In the genomic region with DNA sequence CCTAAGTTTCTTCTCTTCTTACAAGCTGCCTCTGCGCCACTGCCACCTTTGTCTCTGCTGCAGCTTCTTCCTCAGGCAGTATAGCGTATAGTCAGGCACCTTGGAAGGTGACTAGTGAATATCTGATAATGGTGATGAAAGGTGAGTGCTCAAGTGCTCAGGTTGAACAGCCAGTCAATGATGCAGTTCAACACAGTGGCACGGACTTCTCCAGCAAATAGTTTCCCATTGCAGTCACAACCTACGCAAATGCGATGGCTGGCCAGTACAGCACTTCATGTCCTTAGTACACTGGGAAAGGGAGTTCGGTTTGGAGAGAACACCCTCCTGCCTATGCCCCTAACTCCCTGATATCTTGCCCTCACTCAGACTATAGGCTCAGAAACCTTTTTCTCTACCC, we compare ENCODE assay signal across 9 mouse cellular contexts. TPM values are rescaled to one million over a fixed set of nuclear protein-coding genes. Genes with fewer than 3 reads are reported as not detected.
DNase-seq lines count a peak whose midpoint lies in the region; ATAC-seq and TF ChIP-seq lines count a peak whose summit lies in the region.
"Had no signal": no experiment of that assay in that cellular context is flagged by ENCODE, and none has a peak within 500 bp of the region (broad histone marks: within the 10 kb centered on the region; RNA-seq: fewer than 3 reads in every experiment).

No protein-coding gene starts in this region.

- peaks cover 24% of the 10 kb centered on the region for H3K27me3 ChIP-seq in megakaryocyte, embryonic 14.5 days (replicated peaks)
- peaks cover 20% of the 10 kb centered on the region for H3K27me3 ChIP-seq in heart, embryonic 13.5 days (replicated peaks)
- H3K27me3 ChIP-seq in liver, embryonic 14.5 days (ENCODE audit: control insufficient read depth, insufficient read depth, low read length): peaks cover 7% of the 10 kb centered on the region

- intact Hi-C loops in left cerebral cortex, postnatal 10 days (cut with DNase I): no loop called here
- intact Hi-C loops in left cerebral cortex, postnatal 36 days (cut with DNase I): no loop called here

- H3K4me2 ChIP-seq in heart, embryonic 13.5 days: peak overlapping the region; percentile 70
- H3K4me2 ChIP-seq in liver, embryonic 14.5 days (ENCODE audit: low read depth): peak overlapping the region; percentile 64; the same call in 1 of the 2 replicates

- no peak for TF ChIP-seq CTCF in liver, embryonic 14.5 days (IDR thresholded peaks at IDR 0.05; ENCODE audit: low read depth)

- no peaks in the 10 kb centered on the region for H3K9me3 ChIP-seq in megakaryocyte, embryonic 14.5 days
- no peaks in the 10 kb centered on the region for H3K9me3 ChIP-seq in heart, embryonic 13.5 days
- no peaks in the 10 kb centered on the region for H3K9me3 ChIP-seq in liver, embryonic 14.5 days (ENCODE audit: control insufficient read depth, low read length)

- H3K4me1 ChIP-seq in megakaryocyte, embryonic 14.5 days: peaks cover 10% of the 10 kb centered on the region
- peaks cover 4% of the 10 kb centered on the region for H3K4me1 ChIP-seq in heart, embryonic 13.5 days
- no peaks in the 10 kb centered on the region for H3K4me1 ChIP-seq in liver, embryonic 14.5 days (replicated peaks; ENCODE audit: control insufficient read depth in 2 of 2, insufficient read depth in 2 of 2, low read length in 1 of 2)

- H3K4me3 ChIP-seq in megakaryocyte, embryonic 14.5 days (replicated peaks): peak overlapping the region; percentile 91
- H3K4me3 ChIP-seq in heart, embryonic 13.5 days: peak overlapping the region; percentile 67
- no peak overlapping the region for H3K4me3 ChIP-seq in liver, embryonic 14.5 days (ENCODE audit: insufficient read depth in 1 of 2, low read depth in 2 of 2, low read length in 2 of 2)

- no peak for DNase-seq in liver, embryonic 14.5 days (ENCODE audit: low read depth in 3 of 3, low spot score in 3 of 3)
- no peak for DNase-seq in left cerebral cortex, postnatal 10 days (ENCODE audit: extremely low spot score in 1 of 2, low spot score in 2 of 2)
- DNase-seq in adrenal gland, postnatal 10 days: no peak
- no peak for DNase-seq in left cerebral cortex, postnatal 36 days (ENCODE audit: low spot score in 2 of 2)
- DNase-seq: kidney, postnatal 14 days had no signal

- H3K27ac ChIP-seq in heart, embryonic 13.5 days (replicated peaks): 0 out of 2 replicates have a peak overlapping the region, but pooled peaks have one; percentile 56
- H3K27ac ChIP-seq in liver, embryonic 14.5 days: no peak overlapping the region

- ATAC-seq in megakaryocyte, adult 5-6 weeks (ENCODE audit: poor library complexity, severe bottlenecking): no peak
- no peak for ATAC-seq in heart, embryonic 13.5 days (ENCODE audit: extremely low read depth, insufficient number of reproducible peaks, low FRiP score, low TSS enrichment)
- no peak for ATAC-seq in liver, embryonic 14.5 days (ENCODE audit: insufficient read depth)

- WGBS in heart, embryonic 13.5 days: 28% methylated on average over 6 of the region's 6 CpGs
- 42% methylated on average over 6 of the region's 6 CpGs for WGBS in liver, embryonic 14.5 days (ENCODE audit: insufficient replicate concordance)

- H3K36me3 ChIP-seq in megakaryocyte, embryonic 14.5 days (replicated peaks; ENCODE audit: low read length): no peaks in the 10 kb centered on the region
- H3K36me3 ChIP-seq in heart, embryonic 13.5 days: no peaks in the 10 kb centered on the region
- H3K36me3 ChIP-seq in liver, embryonic 14.5 days (replicated peaks; ENCODE audit: control insufficient read depth, insufficient read depth, low read depth): no peaks in the 10 kb centered on the region

- H3K9ac ChIP-seq in heart, embryonic 13.5 days: peak overlapping the region; percentile 84; the same call in 1 of the 2 replicates
- no peak overlapping the region for H3K9ac ChIP-seq in liver, embryonic 14.5 days (replicated peaks)

- TF ChIP-seq EP300 in liver, embryonic 14.5 days (IDR thresholded peaks at IDR 0.05; ENCODE audit: low read depth): no peak

RNA-seq across cellular contexts. Expression of a gene that starts 1.1 kb away (rescaled TPM):
- polyA plus RNA-seq in megakaryocyte, embryonic 14.5 days (2012; ENCODE audit: insufficient read depth, low replicate concordance): 0.34 and 0.99 TPM in 2 replicates
- 1.7 and 3.0 TPM in 2 replicates for total RNA-seq in megakaryocyte, adult 5-6 weeks (2015)
- total RNA-seq in megakaryocyte, adult 5-6 weeks (2017): 2.9 and 3.5 TPM in 2 replicates
- polyA plus RNA-seq in heart, embryonic 13.5 days (2015; fragmentation: Nextera tagmentation; extraction: Ambion mirVana): 9.1 and 9.7 TPM in 2 replicates
- polyA plus RNA-seq in liver, embryonic 14.5 days (2012; rRNA removed): 0.65 and 0.84 TPM in 2 replicates
- 0.57 and 0.72 TPM in 2 replicates for polyA plus RNA-seq in liver, embryonic 14.5 days (2014; fragmentation: Nextera tagmentation; extraction: Ambion mirVana)
- total RNA-seq in left cerebral cortex, postnatal 10 days (2021): 10 to 100 TPM; 14.9 to 16.3 TPM
- total RNA-seq in adrenal gland, postnatal 10 days (2021): 10 to 100 TPM; 12.0 to 15.8 TPM
- 10 to 100 TPM; 18.0 to 19.2 TPM for total RNA-seq in left cerebral cortex, postnatal 36 days (2021)

RNA-seq across cellular contexts. Expression of a gene that starts 41.6 kb away (rescaled TPM):
- not detected in 2 replicates for polyA plus RNA-seq in megakaryocyte, embryonic 14.5 days (2012; ENCODE audit: insufficient read depth, low replicate concordance)
- not detected in 2 replicates for total RNA-seq in megakaryocyte, adult 5-6 weeks (2015)
- total RNA-seq in megakaryocyte, adult 5-6 weeks (2017): not detected in 2 replicates
- not detected in 2 replicates for polyA plus RNA-seq in heart, embryonic 13.5 days (2015; fragmentation: Nextera tagmentation; extraction: Ambion mirVana)
- polyA plus RNA-seq in liver, embryonic 14.5 days (2012; rRNA removed): not detected in 2 replicates
- polyA plus RNA-seq in liver, embryonic 14.5 days (2014; fragmentation: Nextera tagmentation; extraction: Ambion mirVana): not detected in 2 replicates
- total RNA-seq in left cerebral cortex, postnatal 10 days (2021): not detected
- total RNA-seq in adrenal gland, postnatal 10 days (2021): not detected
- not detected for total RNA-seq in left cerebral cortex, postnatal 36 days (2021)
- total RNA-seq: common myeloid progenitor, adult 5-6 weeks had no signal

Comparison
In these comparisons a context has a peak if more than half of its experiments do, and no peak if none do; other contexts are left out.
1. H3K4me3 ChIP-seq: peak in megakaryocyte, embryonic 14.5 days (single experiment) and heart, embryonic 13.5 days (single experiment); none in liver, embryonic 14.5 days (0 of 2).